Mouse (Mus musculus): ENCODE data around the gene Timm8b. TPM values are rescaled to one million over a fixed set of nuclear protein-coding genes. Genes with fewer than 3 reads are reported as not detected.

Gene Timm8b
- polyA plus RNA-seq, 1 experiment from 2014 or later: 305 TPM

GRCm38 (mm10) chr9:50569599-50570525 lies 33.8 kb upstream of the Timm8b start:
- no peak overlapping the region for H3K4me2 ChIP-seq
- 59% methylated on average over 10 of the region's 10 CpGs for WGBS
- no peak overlapping the region for H3K27ac ChIP-seq (ENCODE audit: poor library complexity, severe bottlenecking)

GRCm38 (mm10) chr9:50580370-50580769 lies 23.3 kb upstream of the Timm8b start:
- H3K36me3 ChIP-seq: no peaks in the 10 kb centered on the region
- H3K9me3 ChIP-seq (replicated peaks): no peaks in the 10 kb centered on the region
- no peak overlapping the region for H3K9ac ChIP-seq
- no peaks in the 10 kb centered on the region for H3K4me1 ChIP-seq (replicated peaks)
- H3K27ac ChIP-seq (ENCODE audit: poor library complexity, severe bottlenecking): no peak overlapping the region
- H3K4me3 ChIP-seq: no peak overlapping the region
- H3K4me2 ChIP-seq: no peak overlapping the region
- 34% methylated on average over 4 of the region's 4 CpGs for WGBS
- no peak for ATAC-seq (ENCODE audit: insufficient number of reproducible peaks, low FRiP score)
- H3K27me3 ChIP-seq (replicated peaks): no peaks in the 10 kb centered on the region

More at GRCm38 (mm10) chr9:50569599-50570525, 33.8 kb upstream of the Timm8b start:
- Histone ChIP-seq H3K9ac (no peak overlapping the region), H3K9me3 (replicated peaks) (no peaks in the 10 kb centered on the region), H3K27me3 (replicated peaks) (no peaks in the 10 kb centered on the region), H3K4me1 (replicated peaks) (peaks cover 8% of the 10 kb centered on the region; the same call in 1 of the 2 replicates), H3K36me3 (no peaks in the 10 kb centered on the region), H3K4me3 (no peak overlapping the region)
- no peak for ATAC-seq (ENCODE audit: insufficient number of reproducible peaks, low FRiP score)

GRCm38 (mm10) chr9:50585145-50585818 lies 18.4 kb upstream of the Timm8b start:
- Histone ChIP-seq H3K4me2 (no peak overlapping the region), H3K4me3 (no peak overlapping the region), H3K9me3 (replicated peaks) (no peaks in the 10 kb centered on the region), H3K4me1 (replicated peaks) (no peaks in the 10 kb centered on the region), H3K36me3 (no peaks in the 10 kb centered on the region), H3K27ac (ENCODE audit: poor library complexity, severe bottlenecking) (no peak overlapping the region), H3K9ac (no peak overlapping the region), H3K27me3 (replicated peaks) (no peaks in the 10 kb centered on the region)
- ATAC-seq (ENCODE audit: insufficient number of reproducible peaks, low FRiP score): no peak
- WGBS: 70% methylated on average over 6 of the region's 6 CpGs

GRCm38 (mm10) chr9:50586955-50587354 lies 16.8 kb upstream of the Timm8b start:
- H3K27ac ChIP-seq (ENCODE audit: poor library complexity, severe bottlenecking): no peak overlapping the region
- H3K4me3 ChIP-seq: no peak overlapping the region
- no peaks in the 10 kb centered on the region for H3K9me3 ChIP-seq (replicated peaks)
- H3K27me3 ChIP-seq (replicated peaks): no peaks in the 10 kb centered on the region
- H3K9ac ChIP-seq: no peak overlapping the region
- H3K4me1 ChIP-seq (replicated peaks): no peaks in the 10 kb centered on the region
- ATAC-seq (ENCODE audit: insufficient number of reproducible peaks, low FRiP score): no peak
- WGBS: 59% methylated on average over 4 of the region's 4 CpGs
- H3K36me3 ChIP-seq: no peaks in the 10 kb centered on the region
- no peak overlapping the region for H3K4me2 ChIP-seq

- no peaks in the 10 kb centered on the region for H3K4me1 ChIP-seq (replicated peaks)
- ATAC-seq (ENCODE audit: insufficient number of reproducible peaks, low FRiP score): no peak
- H3K9ac ChIP-seq: no peak overlapping the region
- no peak overlapping the region for H3K4me2 ChIP-seq
- no peaks in the 10 kb centered on the region for H3K9me3 ChIP-seq (replicated peaks)
- H3K27ac ChIP-seq (ENCODE audit: poor library complexity, severe bottlenecking): no peak overlapping the region
- no peak overlapping the region for H3K4me3 ChIP-seq
- H3K36me3 ChIP-seq: peaks cover 13% of the 10 kb centered on the region
- H3K27me3 ChIP-seq (replicated peaks): no peaks in the 10 kb centered on the region
- WGBS: 75% methylated on average over 10 of the region's 10 CpGs
These were observed 12.7 kb upstream of the Timm8b start for GRCm38 (mm10) chr9:50590856-50591518.

GRCm38 (mm10) chr9:50592955-50593354 lies 10.8 kb upstream of the Timm8b start:
- H3K4me1 ChIP-seq (replicated peaks): no peaks in the 10 kb centered on the region
- H3K4me2 ChIP-seq: no peak overlapping the region
- no peak overlapping the region for H3K9ac ChIP-seq
- H3K36me3 ChIP-seq: peaks cover 31% of the 10 kb centered on the region
- ATAC-seq (ENCODE audit: insufficient number of reproducible peaks, low FRiP score): no peak
- no peaks in the 10 kb centered on the region for H3K27me3 ChIP-seq (replicated peaks)
- H3K27ac ChIP-seq (ENCODE audit: poor library complexity, severe bottlenecking): no peak overlapping the region
- no peak overlapping the region for H3K4me3 ChIP-seq
- H3K9me3 ChIP-seq (replicated peaks): no peaks in the 10 kb centered on the region
- WGBS: 87% methylated on average over 9 of the region's 9 CpGs

- Histone ChIP-seq H3K36me3 (peaks cover 37% of the 10 kb centered on the region), H3K27me3 (replicated peaks) (no peaks in the 10 kb centered on the region), H3K9me3 (replicated peaks) (no peaks in the 10 kb centered on the region), H3K4me2 (no peak overlapping the region), H3K9ac (no peak overlapping the region), H3K4me3 (no peak overlapping the region), H3K27ac (ENCODE audit: poor library complexity, severe bottlenecking) (no peak overlapping the region), H3K4me1 (replicated peaks) (no peaks in the 10 kb centered on the region)
- no peak for ATAC-seq (ENCODE audit: insufficient number of reproducible peaks, low FRiP score)
- WGBS: 76% methylated on average over 3 of the region's 3 CpGs
These were observed 10.2 kb upstream of the Timm8b start for GRCm38 (mm10) chr9:50593544-50593943.

GRCm38 (mm10) chr9:50594794-50595417 lies 8.8 kb upstream of the Timm8b start:
- Histone ChIP-seq H3K9me3 (replicated peaks) (no peaks in the 10 kb centered on the region), H3K4me2 (no peak overlapping the region), H3K27ac (ENCODE audit: poor library complexity, severe bottlenecking) (no peak overlapping the region), H3K4me1 (replicated peaks) (no peaks in the 10 kb centered on the region), H3K36me3 (peaks cover 48% of the 10 kb centered on the region), H3K9ac (no peak overlapping the region), H3K4me3 (no peak overlapping the region), H3K27me3 (replicated peaks) (no peaks in the 10 kb centered on the region)
- no peak for ATAC-seq (ENCODE audit: insufficient number of reproducible peaks, low FRiP score)
- 74% methylated on average over 12 of the region's 12 CpGs for WGBS

GRCm38 (mm10) chr9:50596973-50597372 lies 6.7 kb upstream of the Timm8b start:
- Histone ChIP-seq H3K4me1 (replicated peaks) (peaks cover 17% of the 10 kb centered on the region), H3K27me3 (replicated peaks) (no peaks in the 10 kb centered on the region), H3K4me3 (no peak overlapping the region), H3K27ac (ENCODE audit: poor library complexity, severe bottlenecking) (no peak overlapping the region), H3K9me3 (replicated peaks) (no peaks in the 10 kb centered on the region), H3K4me2 (no peak overlapping the region), H3K36me3 (peaks cover 55% of the 10 kb centered on the region), H3K9ac (no peak overlapping the region)
- WGBS: 92% methylated on average over 8 of the region's 8 CpGs
- no peak for ATAC-seq (ENCODE audit: insufficient number of reproducible peaks, low FRiP score)

GRCm38 (mm10) chr9:50601536-50601935 lies 2.2 kb upstream of the Timm8b start:
- Histone ChIP-seq H3K4me2 (peak overlapping the region; percentile 76), H3K36me3 (peaks cover 51% of the 10 kb centered on the region), H3K27ac (ENCODE audit: poor library complexity, severe bottlenecking) (peak overlapping the region; percentile 6; the same call in 1 of the 2 replicates), H3K9me3 (replicated peaks) (no peaks in the 10 kb centered on the region), H3K27me3 (replicated peaks) (no peaks in the 10 kb centered on the region), H3K4me3 (peak overlapping the region; percentile 91), H3K4me1 (replicated peaks) (peaks cover 37% of the 10 kb centered on the region), H3K9ac (peak overlapping the region; percentile 35)
- ATAC-seq (ENCODE audit: insufficient number of reproducible peaks, low FRiP score): no peak
- 65% methylated on average over 6 of the region's 6 CpGs for WGBS

All from heart, embryonic 12.5 days (tissue).